Mouse (Mus musculus): ENCODE data around the gene Morn4. TPM values are rescaled to one million over a fixed set of nuclear protein-coding genes. Genes with fewer than 3 reads are reported as not detected.

The Morn4 gene
- total and polyA plus RNA-seq, 3 experiments: 5.7 to 18.4 TPM; not detected in 1

DNA sequence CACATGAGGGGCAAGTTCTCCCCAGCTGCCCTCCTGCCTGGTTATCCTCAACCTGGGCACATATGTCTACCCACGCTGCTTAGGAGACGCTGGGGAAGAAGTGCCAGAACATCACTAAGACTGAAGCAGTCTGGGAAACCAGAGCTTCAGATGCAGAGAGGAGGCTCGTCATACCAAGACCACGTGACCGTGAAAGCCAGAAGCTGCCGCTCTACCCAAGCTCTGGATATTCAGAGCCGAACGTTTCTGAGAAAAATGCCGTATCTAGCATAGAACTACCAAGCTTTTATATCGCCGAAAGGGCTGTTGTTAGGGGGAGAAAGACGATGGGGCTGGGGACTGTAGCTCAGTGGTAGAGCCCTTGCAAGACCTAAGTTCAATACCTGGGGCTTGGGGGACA is 47.8 kb downstream of the Morn4 start:
- 0 out of 2 replicates have a peak, but pooled peaks have one; percentile 23 for TF ChIP-seq USF1 (IDR thresholded peaks at IDR 0.05; ENCODE audit: low read depth, low read length)
- no peak for TF ChIP-seq MXI1 (IDR thresholded peaks at IDR 0.05; ENCODE audit: low read depth, low read length)
- TF ChIP-seq TAL1 (IDR thresholded peaks at IDR 0.05; ENCODE audit: low read length): no peak
- TF ChIP-seq SIN3A (IDR thresholded peaks at IDR 0.05; ENCODE audit: low read length): no peak
- H3K4me1 ChIP-seq (ENCODE audit: control insufficient read depth in 1 of 2, insufficient read depth in 2 of 2, low read length in 2 of 2): peaks cover 0 to 7% of the 10 kb centered on the region in 2 experiments; a peak in 3 of 4 replicates
- H3K27ac ChIP-seq (ENCODE audit: control insufficient read depth, low read depth, low read length): no peak overlapping the region
- no peak overlapping the region for H3K4me3 ChIP-seq (ENCODE audit: control insufficient read depth in 1 of 2, insufficient read depth in 1 of 2, low read depth in 2 of 2, low read length in 2 of 2)
- H3K9me3 ChIP-seq (replicated peaks; ENCODE audit: insufficient read depth, low read length): no peaks in the 10 kb centered on the region
- H3K9ac ChIP-seq (ENCODE audit: control insufficient read depth, low read depth, low read length, poor library complexity, severe bottlenecking): no peak overlapping the region
- no peaks in the 10 kb centered on the region for H3K79me2 ChIP-seq (ENCODE audit: control insufficient read depth, insufficient read depth, low read length, poor library complexity)
- H3K27me3 ChIP-seq (ENCODE audit: control insufficient read depth in 1 of 2, insufficient read depth in 2 of 2, low read length in 2 of 2): peaks cover 5% of the 10 kb centered on the region in 2 experiments; a peak in 3 of 4 replicates
- DNase-seq (ENCODE audit: low read depth, low spot score): no peak
- no peaks in the 10 kb centered on the region for H3K36me3 ChIP-seq (ENCODE audit: control insufficient read depth in 1 of 2, insufficient read depth in 2 of 2, low read length in 2 of 2)

DNA sequence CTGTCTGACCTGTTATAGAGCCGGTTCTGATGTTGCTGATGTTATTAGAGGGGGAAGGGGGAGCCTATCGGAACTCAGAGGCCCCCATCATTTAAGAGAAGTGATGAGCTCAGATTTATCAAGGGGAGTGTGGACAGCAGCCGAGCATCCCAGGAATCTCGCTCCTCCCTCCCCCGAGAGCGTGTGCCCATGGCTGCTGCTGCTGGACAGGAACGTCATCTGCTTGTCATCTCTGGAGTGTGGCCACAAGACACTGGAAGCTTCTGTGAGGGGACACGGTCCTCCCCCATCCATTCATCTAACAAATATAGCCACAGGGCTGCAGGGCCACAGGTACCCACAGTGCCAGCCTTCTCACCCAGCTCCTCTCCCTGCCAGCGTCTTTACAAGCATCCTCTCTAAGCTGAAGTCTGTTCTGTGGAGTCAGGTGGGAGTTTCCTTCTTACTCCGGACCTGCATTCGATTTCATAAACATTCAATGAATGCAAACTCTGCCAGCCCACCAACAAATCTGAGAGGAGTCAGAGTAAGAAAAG is 48.9 kb downstream of the Morn4 start:
- no peaks in the 10 kb centered on the region for H3K9me3 ChIP-seq (replicated peaks; ENCODE audit: insufficient read depth, low read length)
- no peaks in the 10 kb centered on the region for H3K36me3 ChIP-seq (ENCODE audit: control insufficient read depth in 1 of 2, insufficient read depth in 2 of 2, low read length in 2 of 2)
- H3K4me3 ChIP-seq (ENCODE audit: control insufficient read depth in 1 of 2, insufficient read depth in 1 of 2, low read depth in 2 of 2, low read length in 2 of 2): no peak overlapping the region
- peaks cover 5% of the 10 kb centered on the region in 2 experiments; a peak in 3 of 4 replicates for H3K27me3 ChIP-seq (ENCODE audit: control insufficient read depth in 1 of 2, insufficient read depth in 2 of 2, low read length in 2 of 2)
- no peaks in the 10 kb centered on the region for H3K79me2 ChIP-seq (ENCODE audit: control insufficient read depth, insufficient read depth, low read length, poor library complexity)
- H3K9ac ChIP-seq (ENCODE audit: control insufficient read depth, low read depth, low read length, poor library complexity, severe bottlenecking): no peak overlapping the region
- peaks cover 0 to 7% of the 10 kb centered on the region in 2 experiments; a peak in 3 of 4 replicates for H3K4me1 ChIP-seq (ENCODE audit: control insufficient read depth in 1 of 2, insufficient read depth in 2 of 2, low read length in 2 of 2)
- TF ChIP-seq CTCF (IDR thresholded peaks at IDR 0.05 in 2 of 3, conservative IDR thresholded peaks at IDR 0.05 in 1 of 3; ENCODE audit: control insufficient read depth in 1 of 3, insufficient read depth in 1 of 3, low read depth in 2 of 3, low read length in 3 of 3, poor library complexity in 1 of 3, severe bottlenecking in 1 of 3) (no peak), HCFC1 (IDR thresholded peaks at IDR 0.05; ENCODE audit: low read depth, low read length) (no peak), JUND (IDR thresholded peaks at IDR 0.05; ENCODE audit: low read depth, low read length) (no peak), SMC3 (IDR thresholded peaks at IDR 0.05; ENCODE audit: low read depth, low read length) (no peak), CHD1 (IDR thresholded peaks at IDR 0.05; ENCODE audit: low read depth, low read length) (no peak), USF2 (IDR thresholded peaks at IDR 0.05; ENCODE audit: borderline replicate concordance in 1 of 2, insufficient read depth in 1 of 2, low read depth in 1 of 2, low read length in 2 of 2) (no peak), POLR2AphosphoS2 (IDR thresholded peaks at IDR 0.05; ENCODE audit: low read length) (no peak), MEF2A (IDR thresholded peaks at IDR 0.05; ENCODE audit: extremely low read depth, insufficient replicate concordance, low read depth, low read length, poor library complexity, severe bottlenecking) (no peak), CHD2 (IDR thresholded peaks at IDR 0.05; ENCODE audit: low read length) (no peak), NELFE (IDR thresholded peaks at IDR 0.05; ENCODE audit: low read depth, low read length) (no peak), E2F4 (IDR thresholded peaks at IDR 0.05; ENCODE audit: borderline replicate concordance, low read depth, low read length) (no peak)
- H3K27ac ChIP-seq (ENCODE audit: control insufficient read depth, low read depth, low read length): no peak overlapping the region
- no peak for DNase-seq (ENCODE audit: low read depth, low spot score)

Measured in MEL (cell line).